Mouse (Mus musculus) embryonic fibroblast, embryonic 13.5 days (primary cell): Measurements from ENCODE around the gene Grk2.

Experiments
- CTCF ChIP-seq: IDR thresholded peaks from 2 replicates; pipeline ENCODE4 v1.5.1; 2011; ENCODE audit warnings: mild to moderate bottlenecking, control low read depth, low read length, moderate library complexity, borderline replicate concordance; ENCODE audit not compliant: insufficient read depth
- POLR2A ChIP-seq: IDR thresholded peaks from 2 replicates; pipeline ENCODE4 v1.6.1; 2011; ENCODE audit warnings: low read depth, mild to moderate bottlenecking, control low read depth, low read length, moderate library complexity

GRCm38 (mm10) chr19:4295391-4295790 lies 10.6 kb downstream of the Grk2 start:
- TF ChIP-seq POLR2A (no peak), CTCF (no peak)
